Mouse (Mus musculus) G1E (cell line): Measurements from ENCODE around the gene Lrrc42.

Experiments
- CTCF ChIP-seq: IDR thresholded peaks from 2 replicates; pipeline ENCODE4 v1.5.1; 2012; ENCODE audit warnings: low read depth, low read length, inconsistent platforms, mixed read lengths
- GATA1 ChIP-seq: IDR thresholded peaks from 2 replicates; pipeline ENCODE4 v1.6.1; 2012; ENCODE audit warnings: borderline replicate concordance, low read length, inconsistent platforms, mixed read lengths
- GATA2 ChIP-seq: IDR thresholded peaks from 2 replicates; pipeline ENCODE4 v1.6.1; 2012; ENCODE audit warnings: low read depth, low read length, inconsistent platforms, borderline replicate concordance
- POLR2AphosphoS5 ChIP-seq: IDR thresholded peaks from 2 replicates; pipeline ENCODE4 v1.6.1; 2012; ENCODE audit warnings: low read depth, low read length, inconsistent platforms; ENCODE audit not compliant: insufficient replicate concordance
- TAL1 ChIP-seq: conservative IDR thresholded peaks from 2 replicates; pipeline ENCODE4 v1.6.1; 2012; ENCODE audit warnings: low read depth, low read length, inconsistent platforms, mixed read lengths

DNA sequence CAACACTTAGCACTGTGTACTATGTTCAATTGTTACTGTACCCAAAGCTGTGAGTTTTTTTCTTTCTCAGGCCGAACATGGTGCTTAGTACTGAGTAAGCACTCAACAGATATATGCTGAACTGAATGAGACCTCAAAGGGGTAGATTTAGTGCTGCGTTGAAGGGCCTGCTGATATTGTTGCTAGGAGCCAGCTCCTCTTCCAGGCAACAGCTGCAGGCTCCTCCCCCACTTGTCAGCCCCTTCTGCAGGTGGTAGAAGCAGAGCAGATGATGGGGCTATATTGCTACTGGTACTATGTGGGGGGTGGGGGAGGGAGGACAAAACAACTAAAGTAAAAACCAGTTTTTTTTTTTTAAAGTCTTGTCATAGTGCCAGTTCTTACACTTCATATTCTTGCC lies 3.9 kb downstream of the Lrrc42 start:
- TF ChIP-seq CTCF (no peak), GATA1 (no peak), TAL1 (no peak), GATA2 (no peak), POLR2AphosphoS5 (no peak)
